Mouse (Mus musculus) ZHBTc4 (cell line): ENCODE data around the gene Aox3.

Experiments used
- DNase-seq: peaks from one replicate; pipeline ENCODE4 v3.0.0-alpha.2; 2011; ENCODE audit warnings: low read depth, low spot score

The Aox3 gene

DNA sequence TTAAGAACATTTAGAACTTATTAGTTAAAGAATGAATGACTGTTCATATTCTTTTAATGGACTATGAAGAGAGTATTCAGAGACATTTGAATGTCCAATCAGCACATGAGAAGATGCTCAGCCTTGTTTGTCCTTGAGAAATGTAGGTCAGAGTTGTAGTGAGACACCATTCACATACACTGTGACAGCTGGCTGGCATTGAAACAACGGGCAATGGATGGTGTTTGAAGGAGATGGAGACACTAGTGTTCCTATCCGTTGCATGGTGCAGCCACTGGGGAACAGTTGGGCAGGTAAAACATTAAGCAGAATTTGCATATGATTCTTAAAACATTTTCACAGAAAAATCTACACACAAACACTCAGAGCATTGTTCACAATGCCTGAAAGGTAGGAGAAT is 5.9 kb upstream of the Aox3 start:
- no peak for DNase-seq

DNA sequence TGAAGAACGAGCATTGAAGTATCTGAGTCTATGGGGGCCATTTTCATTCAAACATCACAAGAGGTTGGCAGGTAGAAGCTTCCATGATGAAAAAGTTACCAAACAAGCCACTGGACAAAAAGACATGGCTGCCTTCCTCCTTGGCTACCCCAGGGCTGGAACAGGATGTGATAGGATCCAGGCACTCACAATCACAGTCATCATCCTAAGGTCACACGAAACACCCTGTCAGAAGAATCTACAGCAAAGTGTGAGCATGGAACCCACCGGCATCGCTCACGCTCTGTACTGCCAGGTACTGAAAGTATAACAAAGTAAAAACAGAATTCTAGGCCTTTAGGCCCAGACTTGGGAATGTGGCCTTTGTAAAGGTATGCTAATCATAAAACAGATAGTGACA is 2.7 kb upstream of the Aox3 start:
- DNase-seq: peak; percentile 53

DNA sequence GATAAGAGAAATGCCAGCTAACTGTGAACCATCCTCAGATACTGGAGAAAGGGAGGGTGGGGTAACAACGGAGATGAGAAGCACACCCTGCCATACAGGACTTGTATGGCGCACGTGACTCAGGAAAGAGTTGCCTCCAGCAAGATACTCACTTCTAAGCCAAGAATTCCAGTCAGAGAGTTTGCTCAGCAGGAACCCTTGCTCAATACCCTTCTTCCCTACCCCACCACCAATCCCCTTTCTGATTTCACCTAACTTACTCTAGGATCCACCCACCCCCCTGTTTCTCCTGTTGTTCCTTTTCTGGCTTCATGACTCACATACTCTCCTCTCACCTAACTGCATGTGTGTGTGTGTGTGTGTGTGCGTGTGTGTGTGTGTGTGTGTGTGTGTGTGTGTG is 1.6 kb upstream of the Aox3 start:
- DNase-seq: peak; percentile 56

DNA sequence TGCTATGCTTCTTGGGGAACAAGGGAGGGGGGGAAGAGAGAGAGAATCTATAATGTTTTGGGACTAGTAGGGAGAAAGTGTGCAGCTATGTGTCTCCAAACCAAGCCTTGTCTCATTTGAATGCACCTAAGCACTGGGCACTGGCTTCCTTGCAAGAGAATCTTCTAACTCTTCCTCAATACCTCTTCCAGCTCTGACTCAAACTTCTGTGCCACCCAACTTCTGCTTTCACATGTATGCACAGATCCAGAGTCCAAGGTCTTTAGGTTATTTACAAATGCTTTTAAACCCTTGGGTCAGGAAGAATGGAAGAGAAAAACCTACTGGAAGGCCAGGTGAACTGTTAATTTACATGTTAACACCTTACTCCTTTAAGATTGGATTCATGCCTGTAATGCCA is 511 bp downstream of the Aox3 start:
- DNase-seq: no peak

DNA sequence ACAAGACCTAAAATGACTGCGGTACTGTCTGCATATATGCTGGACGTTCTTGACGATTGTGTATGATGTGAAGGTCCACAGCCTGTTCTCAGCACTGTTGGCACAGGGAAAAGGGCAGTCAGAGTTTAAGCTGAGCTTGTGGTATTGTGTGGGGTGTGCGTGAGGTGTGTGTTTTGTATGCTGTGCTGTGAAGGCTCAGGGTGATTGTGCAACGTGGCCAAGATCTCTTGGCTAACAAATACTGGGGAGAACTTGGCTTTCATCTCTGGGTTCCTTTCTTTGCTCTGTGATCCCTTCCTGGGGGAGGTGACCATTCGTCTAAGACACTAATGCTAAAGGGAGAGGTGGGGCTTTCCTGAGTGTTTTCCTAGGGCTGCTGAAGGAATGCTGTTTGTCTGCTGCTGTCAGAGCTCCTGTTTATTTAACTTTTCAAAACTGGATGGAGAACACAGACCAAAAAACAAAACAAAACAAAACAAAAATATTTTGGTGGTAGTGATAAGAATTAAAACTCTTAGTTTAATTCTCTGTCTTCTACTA is 1.2 kb downstream of the Aox3 start:
- DNase-seq: no peak

DNA sequence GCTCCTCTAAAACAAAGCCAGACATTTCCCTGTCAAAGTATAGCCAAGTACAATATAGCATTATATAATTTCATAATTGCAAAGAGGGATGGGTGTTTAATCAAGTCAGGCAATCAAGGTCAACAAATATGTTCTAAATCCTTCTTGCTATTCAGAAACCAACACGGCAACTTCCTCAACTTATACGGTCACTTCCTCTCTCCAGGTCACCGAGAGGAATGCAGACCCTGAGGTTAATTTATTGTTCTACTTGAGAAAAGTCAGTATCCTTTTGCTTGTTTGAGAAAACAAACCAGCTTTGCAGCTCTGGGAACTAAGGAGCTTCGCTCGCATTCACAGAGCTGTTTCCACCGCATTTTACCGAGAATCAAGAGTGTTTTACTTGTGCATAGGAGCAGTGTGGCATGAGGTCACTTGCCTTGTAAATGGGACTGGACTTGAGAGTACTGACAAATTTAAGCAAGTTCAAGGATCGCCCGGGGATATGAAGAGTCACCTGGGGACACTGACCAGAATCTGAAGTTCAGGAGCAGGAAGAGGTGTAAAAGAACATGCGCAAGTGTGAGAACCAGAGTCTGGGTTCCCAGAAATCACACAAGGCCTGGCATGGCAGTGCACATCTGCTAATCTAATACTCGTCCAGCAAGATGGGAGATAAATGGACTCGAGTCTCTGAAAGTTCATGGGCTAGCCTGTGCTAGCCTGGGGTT is 1.9 kb downstream of the Aox3 start:
- no peak for DNase-seq

DNA sequence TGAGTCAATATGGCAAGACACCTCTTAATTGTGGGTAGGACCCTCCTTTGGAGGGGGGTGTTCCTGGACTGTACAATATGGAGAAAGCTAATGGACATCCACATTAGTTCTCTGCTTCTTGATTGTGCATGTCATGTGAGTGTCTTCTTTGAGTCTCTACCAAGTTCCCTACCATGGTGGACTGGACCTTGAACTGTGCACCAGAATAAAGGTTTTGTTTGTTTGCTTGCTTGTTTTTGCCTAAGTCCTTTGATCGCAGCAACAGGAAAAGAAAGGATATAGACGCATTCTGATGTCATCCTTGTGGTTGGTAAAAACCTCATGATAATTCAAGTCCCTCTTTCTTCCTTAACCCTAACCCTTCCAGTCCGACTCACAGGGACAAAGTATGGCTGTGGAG is 5.3 kb downstream of the Aox3 start:
- no peak for DNase-seq

DNA sequence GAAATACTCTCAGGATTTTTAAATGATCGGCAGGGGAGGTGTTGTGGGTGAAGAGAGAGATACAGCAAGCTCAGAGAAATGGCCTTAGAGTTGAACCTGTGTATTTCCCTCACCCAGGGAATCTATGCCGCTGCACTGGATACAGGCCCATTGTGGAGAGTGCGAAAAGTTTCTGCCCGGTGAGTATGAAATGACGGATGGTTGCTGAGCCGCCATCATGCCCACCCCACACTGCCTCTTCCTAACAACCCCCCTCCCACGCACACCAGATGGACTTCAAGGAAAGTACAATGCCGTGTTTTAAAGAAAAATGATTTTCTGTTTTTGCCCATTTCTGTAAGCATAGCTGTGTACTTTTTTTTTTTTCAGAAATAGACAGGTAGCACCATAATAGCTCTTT is 12.0 kb downstream of the Aox3 start:
- no peak for DNase-seq

DNA sequence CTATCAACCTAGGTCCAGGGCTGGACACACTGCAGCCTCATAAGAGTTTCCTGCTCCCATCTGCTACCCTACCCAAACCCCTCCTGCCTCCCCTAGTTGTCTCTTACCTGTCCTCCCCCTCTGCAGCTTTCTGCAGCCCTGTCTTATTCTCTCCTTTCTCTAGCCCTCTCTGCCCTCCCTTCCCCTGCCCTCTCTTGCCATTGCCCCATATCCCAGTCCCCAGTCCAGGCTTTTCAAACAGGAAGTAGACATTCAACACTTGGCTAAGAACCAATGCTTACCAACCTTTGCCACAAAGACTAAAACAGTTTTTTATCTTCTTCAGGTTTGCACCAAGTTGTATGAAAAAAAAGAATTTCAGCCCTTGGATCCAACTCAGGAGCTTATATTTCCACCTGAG is 25.0 kb downstream of the Aox3 start:
- DNase-seq: no peak

DNA sequence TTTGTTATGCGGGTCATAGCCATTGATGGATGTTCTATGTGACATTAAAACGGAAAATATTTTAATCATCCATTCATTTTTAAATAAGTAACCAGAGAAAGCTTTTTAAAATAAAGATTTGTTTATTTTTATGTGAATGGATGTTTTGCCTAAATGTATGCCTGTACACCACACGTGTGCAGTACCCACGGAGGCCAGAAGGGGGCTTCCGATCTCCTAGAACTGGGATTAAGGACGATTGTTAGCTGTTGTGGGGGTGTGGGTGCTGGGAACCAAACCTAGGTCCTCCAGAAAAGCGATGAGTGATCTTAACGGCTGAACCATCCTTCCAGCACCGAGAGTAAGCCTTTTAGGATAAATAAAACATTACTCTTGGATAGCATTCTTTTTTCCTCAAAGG is 26.1 kb downstream of the Aox3 start:
- peak; percentile 63 for DNase-seq

DNA sequence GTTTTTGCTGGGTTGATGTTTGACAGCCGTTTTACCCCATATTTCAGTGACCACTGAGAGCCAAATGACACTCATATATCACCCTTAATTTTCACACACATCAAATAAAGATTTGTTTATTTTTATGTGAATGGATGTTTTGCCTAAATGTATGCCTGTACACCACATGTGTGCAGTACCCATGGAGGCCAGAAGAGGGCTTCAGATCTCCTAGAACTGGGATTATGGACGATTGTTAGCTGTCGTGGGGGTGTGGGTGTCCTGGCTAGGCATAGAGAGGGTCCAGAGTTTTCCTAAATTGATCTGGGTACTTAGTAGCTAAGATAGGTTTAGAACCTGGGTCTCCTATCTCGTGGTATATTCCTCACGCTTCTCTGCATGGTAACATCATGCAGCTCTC is 27.7 kb downstream of the Aox3 start:
- DNase-seq: peak; percentile 62

DNA sequence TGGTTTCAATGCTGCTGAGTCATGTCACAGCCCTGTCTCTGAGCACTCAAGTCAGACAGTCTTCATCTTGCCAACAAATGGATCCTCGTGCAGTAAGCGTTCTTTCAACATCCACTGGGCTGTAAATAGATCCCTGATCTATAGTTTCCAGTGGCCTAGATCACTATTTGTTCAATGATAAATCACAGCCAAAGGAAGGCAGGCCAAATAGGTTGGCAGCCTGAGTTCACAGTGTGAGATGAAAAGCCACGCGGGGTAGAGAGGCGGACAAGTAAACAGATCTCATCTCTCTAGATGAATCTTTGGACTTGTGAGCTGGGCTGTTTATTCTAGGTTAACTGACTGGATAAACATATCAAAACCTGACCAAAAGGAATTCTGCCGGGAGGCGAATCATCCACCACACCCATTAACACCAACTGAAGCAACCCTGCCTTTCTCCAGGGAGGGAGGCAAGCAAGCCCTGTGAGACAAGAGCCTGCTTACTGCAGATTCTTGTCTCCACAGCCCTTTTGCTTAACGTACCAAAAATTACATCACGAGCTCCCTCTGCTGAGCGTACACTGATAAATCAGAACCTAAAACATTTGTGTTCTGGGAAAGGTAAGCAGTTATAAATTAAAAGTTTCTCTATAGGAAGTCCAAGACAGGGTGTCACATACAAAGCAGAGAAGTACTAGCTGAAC is 31.6 kb downstream of the Aox3 start:
- peak; percentile 62 for DNase-seq

DNA sequence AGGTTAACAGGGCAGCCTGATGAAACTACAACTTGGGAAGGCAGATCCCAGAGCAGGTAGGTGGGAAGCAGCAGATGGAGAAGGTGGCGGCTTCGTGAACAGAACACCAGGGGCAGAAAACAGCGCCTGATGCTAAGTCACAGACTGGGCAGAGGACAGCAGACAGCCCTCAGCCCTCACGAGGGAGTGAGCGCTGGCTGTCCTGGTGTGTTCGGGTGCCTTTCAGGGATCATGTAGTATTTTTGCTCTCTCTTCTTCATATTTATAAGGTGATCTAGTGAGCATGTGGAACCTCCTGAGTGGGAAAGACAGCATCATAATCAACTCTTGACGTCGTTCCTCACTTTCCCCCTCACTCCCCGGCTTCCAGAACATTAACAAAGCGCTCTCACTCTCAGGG is 33.1 kb downstream of the Aox3 start:
- no peak for DNase-seq

DNA sequence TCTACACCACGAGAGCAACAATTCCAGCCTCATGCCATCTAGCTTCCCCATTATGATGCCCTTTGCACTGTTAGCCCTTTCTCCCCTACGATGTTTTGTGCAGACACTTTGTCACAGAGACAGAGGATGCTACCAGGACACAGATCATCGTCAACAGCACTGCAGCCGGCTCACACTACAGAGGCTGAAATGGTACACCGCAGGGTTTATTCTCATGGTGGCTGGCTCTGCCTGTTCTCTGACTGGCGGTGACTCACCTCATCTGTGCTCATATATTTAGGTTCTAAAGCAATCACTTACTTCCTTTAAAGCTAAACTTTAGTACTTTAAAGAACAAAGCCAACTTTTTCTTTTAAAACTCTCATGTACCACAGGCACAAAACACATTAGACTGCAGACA is 34.8 kb downstream of the Aox3 start:
- no peak for DNase-seq

DNA sequence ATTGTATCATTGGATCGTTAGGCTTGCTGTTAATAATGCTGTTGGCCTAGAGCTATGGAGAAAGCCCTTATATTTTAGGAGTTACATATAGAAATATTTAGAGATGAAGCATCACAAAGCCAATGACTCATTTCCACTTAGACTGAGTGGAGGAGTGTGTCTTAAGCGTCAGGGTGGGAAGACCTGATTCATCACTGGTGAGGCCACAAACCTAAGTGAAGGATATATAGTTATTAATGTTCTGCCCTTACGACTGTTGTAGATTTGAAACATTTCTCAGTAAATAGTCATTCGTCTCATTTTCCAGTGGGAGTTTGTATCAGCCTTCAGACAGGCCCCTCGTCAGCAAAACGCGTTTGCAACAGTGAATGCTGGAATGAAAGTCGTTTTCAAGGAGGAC is 39.3 kb downstream of the Aox3 start:
- DNase-seq: no peak

DNA sequence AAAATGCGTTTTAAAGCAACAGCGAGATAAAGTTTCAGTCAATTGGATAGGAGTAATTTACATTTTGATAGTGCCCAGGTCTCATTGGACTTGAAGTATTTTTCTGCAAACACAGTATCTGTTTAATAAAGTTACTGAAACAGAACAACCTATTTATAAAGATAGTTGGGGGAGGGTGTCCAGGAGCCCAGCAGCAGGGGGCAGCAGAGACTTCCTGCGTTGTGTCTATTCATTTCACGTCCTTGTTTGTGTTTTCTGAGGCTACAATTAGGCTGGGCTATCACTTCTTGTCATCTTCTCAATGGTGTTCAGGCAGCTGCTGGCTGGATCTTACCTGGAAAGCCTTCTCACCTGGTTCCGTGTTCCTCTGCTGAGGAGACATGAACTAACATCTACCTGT is 43.8 kb downstream of the Aox3 start:
- DNase-seq: peak; percentile 55

DNA sequence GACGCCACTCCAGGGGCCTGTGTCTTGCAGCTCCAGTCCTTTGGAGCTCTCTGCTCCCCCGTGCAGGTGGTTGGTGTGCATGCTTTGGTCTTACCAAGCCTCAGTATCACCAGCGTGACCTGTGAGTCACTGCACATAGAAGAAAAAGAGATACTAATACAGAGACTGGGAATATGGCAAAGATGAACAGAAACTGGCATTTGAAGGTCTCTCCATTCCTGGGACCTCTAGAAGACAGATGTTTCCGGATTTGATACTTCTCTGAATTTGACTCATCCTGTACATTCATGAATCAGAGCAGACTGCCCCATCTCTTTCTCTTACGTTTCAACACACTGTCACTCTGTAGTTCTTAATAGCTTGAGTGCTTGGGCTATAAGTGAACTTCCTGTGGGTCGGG is 57.0 kb downstream of the Aox3 start:
- no peak for DNase-seq

DNA sequence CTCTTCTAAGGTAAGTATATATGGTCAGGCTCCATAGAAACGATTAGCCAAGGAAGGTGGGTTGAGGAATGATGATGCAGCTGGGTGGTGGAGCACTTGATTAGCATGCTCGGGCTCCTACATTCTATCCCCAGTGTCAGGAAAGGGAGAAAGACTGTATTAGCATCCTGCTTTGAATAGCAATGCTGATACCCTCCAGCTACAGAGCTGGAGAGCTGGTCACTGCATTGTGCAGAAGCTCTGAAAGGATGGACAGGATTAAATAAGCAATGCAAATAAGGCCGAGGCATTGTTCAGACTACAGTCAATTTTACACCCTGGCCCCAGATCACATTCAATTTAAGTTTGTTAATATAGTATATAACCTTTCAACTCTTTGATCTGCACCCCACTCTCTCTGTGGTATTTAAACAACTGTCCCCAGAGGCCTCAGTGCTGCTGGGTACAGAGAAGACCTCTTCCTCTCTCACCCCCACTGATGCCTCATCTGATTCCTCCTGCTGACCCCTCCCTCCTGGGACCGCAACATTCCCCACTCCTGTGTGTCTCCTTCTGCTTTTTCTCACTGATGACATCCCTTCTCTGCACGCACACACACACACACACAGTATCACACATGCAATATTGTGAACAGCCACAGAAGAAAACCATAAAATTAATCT is 75.7 kb downstream of the Aox3 start:
- DNase-seq: peak; percentile 48

DNA sequence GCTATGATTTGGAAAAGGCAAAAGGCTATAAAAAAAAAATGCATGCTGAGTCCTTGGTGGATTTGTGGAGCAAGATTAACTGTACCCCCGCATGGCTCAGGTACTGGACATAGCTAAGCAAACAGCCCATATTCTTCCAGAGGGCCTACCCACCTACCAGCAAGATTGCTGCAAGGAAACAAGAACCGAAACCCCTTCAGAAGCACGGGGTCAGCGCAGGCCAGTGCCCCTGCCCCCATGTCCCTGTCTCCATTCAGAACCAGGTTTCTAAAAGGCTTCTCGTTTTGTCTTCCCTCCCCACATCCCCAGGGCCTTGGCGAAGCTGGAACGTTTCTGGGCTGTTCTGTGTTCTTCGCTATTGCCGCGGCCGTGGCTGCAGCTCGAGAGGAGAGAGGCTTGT is 81.4 kb downstream of the Aox3 start:
- DNase-seq: no peak

DNA sequence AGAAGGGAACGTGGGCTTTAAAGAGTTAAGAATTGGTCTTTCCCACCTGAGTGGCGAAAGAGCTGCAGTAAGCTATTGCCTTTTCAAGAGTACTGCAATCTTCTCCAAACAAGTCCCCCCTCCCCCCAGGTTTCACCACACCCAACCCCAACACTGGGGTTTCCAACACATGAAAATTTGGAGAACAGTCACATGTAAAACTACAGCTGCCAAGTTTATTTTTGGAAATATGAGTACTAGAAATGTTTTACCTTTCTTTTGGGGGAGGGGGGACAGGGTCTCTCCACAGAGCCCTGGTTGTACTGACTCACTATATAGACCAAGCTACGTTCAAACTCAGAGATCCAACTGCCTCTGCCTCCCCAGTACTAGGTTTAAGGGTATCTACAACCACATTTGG is 82.1 kb downstream of the Aox3 start:
- no peak for DNase-seq

DNA sequence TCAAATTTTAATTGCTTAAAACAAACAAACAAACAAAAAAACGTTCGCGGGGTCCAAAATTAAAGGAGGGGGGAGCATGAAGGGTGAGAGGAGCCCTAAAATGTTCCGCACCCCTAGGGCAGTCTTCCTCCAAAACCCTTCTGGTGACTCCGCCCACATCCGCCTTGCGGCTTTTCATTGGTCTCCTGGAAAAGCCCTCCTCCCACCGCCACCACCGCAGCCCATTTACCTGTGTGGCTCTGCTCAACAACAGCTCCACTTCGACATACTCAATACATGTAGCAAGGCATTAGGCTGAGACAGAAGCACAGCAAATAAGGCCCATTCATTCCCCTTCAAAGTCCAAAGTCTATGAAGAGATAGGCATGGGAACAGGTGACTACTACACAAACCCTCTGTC is 82.6 kb downstream of the Aox3 start:
- DNase-seq: peak; percentile 14

DNA sequence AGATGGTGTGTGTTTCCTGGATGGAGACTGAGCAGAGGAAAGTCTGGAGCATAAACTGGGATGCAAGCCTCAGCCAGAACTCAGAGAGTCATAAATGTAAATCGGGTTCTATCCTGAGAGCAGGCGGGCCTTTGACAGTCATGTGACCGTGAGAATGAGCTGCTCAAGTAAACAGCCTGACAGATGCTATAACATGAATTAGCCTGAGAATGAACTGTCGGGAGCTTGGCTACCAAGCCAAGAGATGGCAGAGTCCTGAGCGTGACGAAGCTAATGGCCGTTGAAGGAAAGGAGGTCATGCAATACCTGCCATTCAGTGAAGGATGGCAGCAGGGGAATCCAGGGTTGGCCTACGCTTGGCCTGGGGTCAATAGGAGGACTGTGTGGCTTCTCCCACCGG is 84.1 kb downstream of the Aox3 start:
- DNase-seq: no peak

DNA sequence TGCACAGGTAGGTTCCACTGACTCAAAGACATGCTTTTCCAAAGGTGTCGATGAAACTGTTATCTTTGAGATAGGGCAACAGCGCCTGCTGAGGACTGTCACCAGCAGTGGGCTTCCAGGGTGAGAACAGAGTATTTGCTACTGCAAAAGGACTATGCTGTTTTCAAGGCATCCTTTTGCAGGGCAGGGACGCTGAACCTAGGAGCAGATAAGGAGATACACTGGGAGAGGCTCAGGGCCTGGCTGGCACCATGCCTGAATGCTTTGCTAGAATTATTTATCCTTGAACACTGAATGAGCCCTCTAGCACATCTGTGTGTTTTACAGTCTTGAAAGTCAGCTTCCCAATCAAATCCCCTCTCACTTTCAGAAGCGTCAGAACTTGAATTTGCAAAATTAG is 85.5 kb downstream of the Aox3 start:
- no peak for DNase-seq
